Mouse (Mus musculus) gastrocnemius, adult 8-10 months (tissue): ENCODE measurements around the gene Rassf5. TPM values are rescaled to one million over a fixed set of nuclear protein-coding genes. Genes with fewer than 3 reads are reported as not detected.

Source experiments
- DNase-seq, 2 experiments: peaks; one replicate each; pipeline ENCODE4 v3.0.0; 2022; ENCODE audit warnings: low spot score in 2 of 2
- total RNA-seq, 4 experiments: library from RNA; stranded (reverse); gene quantifications; 2 replicates each; pipeline ENCODE4 v1.2.4; 2022

The Rassf5 gene
- total RNA-seq = 1 to 10 TPM in 1 of 4 experiments, under 1 TPM in 2, not detected in 1; 0.35 to 1.1 (median 0.39) TPM

DNA sequence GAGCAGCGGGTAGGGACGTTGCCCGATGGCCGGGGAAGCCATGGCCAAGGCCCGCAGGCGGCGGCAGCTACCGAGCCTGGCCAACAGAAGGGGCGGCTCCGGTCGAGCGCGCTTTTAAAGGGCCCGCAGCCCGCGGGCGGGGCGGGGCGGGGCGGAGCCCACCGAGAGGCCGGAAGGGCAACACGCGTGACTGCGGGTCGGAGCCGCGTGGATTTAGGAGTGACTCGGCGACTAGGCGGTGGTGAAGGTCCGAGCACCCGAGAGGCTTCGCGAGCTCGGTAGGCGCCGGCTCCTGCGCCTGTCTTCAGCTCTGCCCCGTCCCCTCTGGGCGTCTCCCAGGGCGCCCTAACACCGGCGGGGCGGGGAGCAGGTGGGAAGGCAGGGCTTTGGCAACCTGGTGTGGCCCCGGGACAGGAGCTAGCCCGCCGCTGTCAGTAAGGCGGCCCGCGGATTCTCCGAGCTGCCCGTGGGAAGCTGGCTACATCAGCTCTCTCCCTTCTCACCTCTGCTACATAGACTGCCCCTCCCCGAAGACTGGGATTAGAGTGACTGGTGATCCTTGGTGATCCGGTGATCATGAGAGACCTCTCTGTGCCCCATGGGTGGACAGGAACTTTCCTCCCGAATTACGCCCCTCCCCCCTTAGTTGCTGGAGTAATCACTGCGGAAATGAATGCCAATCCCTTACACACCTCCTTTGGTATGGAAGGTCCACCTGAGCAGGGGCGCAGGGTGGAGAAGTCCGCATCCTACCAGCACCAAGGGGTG, at the start of gene Rassf5:
Gene Rassf5 (minus strand): TSS at position 170 of the 768 bp plus-strand sequence.
- peak; percentile 56 to 62 for DNase-seq

DNA sequence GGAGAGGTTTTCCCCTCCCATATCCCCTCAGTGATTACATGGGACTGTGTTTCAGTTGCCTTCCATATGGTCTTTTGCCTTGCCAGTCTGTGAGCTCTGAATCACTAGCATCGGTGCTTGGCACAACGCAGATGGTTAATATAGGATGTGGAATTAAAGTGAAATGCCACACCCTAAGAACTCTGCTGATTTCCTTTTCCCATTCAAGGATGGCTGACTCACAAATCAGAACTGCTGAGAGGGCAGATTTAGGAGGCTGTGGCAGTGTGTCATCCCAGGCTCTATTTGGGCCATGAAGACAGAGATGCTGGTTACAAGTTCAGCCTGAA, 48.8 kb upstream of the Rassf5 start:
- no peak for DNase-seq

- no peak for DNase-seq
These were observed 48.3 kb upstream of the Rassf5 start for GRCm38 (mm10) chr1:131293221-131293921.

DNA sequence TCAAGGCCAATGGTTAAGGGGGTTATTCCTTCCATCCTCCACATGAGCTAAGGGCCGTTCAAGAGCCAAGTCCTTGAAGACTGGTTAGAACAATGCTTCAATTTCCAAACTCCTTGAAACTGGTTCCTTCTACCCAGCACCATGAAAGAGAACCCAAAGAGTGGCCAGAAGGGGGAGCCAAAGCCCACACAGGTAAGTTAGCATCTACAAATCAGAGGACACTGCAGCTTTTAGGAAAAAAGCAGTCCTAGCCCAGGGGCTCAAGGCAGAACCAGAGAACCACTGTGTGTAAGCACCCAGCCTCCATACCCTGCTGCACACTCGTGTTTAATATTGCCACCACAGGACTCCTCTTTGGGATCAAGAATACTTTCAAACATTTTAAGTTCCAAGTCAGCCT, 45.6 kb upstream of the Rassf5 start:
- peak; percentile 39 to 42 for DNase-seq

DNA sequence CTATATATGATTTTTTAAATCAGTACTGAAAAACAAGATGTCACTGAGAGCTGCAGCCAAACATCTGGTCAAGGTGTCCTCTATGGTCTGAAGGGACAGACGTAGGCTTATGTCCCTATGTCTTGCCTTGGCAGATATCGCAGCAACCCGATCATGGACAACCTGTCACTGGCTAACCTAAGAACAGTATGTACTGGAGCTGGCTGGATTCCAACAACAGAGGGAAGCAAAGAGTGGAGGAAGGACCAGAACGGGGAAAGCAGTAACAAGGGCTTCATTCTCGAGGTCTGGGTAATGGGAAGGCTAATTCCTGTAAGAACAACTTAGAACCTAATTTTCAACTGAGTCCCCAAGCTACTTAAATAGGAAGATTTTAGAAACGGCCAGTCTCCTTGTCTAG, 43.9 kb upstream of the Rassf5 start:
- DNase-seq = no peak

GRCm38 (mm10) chr1:131287267-131287666, 42.2 kb upstream of the Rassf5 start:
- DNase-seq = no peak

GRCm38 (mm10) chr1:131286803-131287202, 41.7 kb upstream of the Rassf5 start:
- DNase-seq = no peak

- DNase-seq = no peak
These were observed 39.6 kb upstream of the Rassf5 start for GRCm38 (mm10) chr1:131284616-131285015.

DNA sequence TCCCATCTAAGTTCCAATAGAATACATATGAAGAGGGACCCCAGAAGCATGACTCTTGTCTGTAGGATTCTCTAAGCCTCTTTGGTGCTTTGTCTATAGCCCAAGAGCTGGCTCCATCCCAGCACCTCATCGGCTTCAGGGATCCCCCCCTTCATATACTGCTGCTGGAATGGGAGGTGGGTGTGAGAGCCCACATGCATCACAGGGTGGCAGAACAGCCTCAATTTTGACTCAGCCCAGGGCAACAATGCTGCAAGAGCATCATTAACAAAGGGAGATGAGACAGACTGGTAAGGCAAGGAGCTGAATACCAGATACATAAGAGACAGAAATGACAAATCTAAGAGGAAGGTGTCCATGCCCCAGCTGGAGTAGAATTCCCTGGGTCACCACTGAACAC, 39.1 kb upstream of the Rassf5 start:
- DNase-seq = no peak

DNA sequence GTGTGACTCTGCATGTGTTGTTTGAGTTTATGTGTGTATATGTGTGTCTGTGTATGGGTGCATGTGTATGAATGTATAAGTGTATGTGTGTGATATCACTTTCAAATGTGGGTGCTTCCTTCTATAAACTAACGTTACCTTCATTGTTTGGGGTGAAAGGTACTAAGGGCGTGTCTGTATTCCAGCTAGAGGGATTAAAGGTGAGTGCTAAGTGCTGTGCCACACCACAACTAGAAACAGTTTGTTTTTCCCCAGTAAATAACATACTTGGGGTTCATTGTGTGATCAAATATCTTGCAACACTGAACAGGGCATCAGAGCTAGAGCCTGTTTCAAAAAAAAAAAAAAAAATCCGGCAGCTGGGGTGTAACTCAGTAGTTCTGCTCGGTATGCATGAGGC, 36.7 kb upstream of the Rassf5 start:
- DNase-seq = no peak

DNA sequence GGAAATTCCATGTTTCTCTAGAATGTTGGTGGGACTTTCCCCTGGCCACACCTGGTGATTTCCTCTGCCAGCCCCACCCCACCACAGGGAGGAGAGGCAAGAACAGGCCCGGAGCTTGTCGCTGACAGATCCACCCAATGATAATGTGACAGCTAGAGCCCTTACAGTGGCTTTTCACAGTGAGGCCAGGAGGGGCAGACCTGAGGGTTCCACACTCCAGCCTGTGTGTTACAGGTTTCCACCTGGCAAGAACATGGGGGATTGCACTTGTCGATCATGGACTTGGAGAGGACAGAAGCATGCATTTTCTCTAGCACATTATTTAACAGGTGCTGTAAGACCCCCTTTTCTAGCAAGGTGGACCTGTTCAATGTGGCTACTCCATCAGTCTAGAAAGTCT, 35.2 kb upstream of the Rassf5 start:
- no peak for DNase-seq

DNA sequence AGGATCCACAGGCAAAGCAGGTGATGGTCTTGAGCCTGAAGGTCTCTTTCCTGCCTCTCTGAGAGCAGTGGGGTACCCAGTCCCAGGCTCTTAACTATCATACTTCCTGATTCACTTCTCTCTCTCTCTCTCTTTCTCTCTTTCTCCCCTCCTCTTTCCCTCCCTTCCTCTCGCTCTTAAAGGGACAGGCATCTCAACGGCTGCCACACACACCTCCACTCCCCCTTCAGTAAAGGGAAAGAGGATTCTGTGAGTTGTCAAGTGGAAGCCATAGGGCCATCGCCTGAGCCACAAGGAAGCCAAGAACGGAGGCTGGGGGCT, 34.4 kb upstream of the Rassf5 start, which contains the start of gene Ikbke:
Gene Ikbke (minus strand): TSS at position 151 of the 321 bp plus-strand sequence.
- DNase-seq = no peak

- no peak for DNase-seq
These were observed 33.8 kb upstream of the Rassf5 start for GRCm38 (mm10) chr1:131278606-131279455.

GRCm38 (mm10) chr1:131276831-131277230, 31.8 kb upstream of the Rassf5 start:
- no peak for DNase-seq

GRCm38 (mm10) chr1:131275577-131275976, 30.5 kb upstream of the Rassf5 start:
- DNase-seq = no peak

- no peak for DNase-seq
These were observed 29.9 kb upstream of the Rassf5 start for GRCm38 (mm10) chr1:131274725-131275539.

GRCm38 (mm10) chr1:131269797-131270578, 24.9 kb upstream of the Rassf5 start:
- peak; percentile 31 to 38 for DNase-seq

DNA sequence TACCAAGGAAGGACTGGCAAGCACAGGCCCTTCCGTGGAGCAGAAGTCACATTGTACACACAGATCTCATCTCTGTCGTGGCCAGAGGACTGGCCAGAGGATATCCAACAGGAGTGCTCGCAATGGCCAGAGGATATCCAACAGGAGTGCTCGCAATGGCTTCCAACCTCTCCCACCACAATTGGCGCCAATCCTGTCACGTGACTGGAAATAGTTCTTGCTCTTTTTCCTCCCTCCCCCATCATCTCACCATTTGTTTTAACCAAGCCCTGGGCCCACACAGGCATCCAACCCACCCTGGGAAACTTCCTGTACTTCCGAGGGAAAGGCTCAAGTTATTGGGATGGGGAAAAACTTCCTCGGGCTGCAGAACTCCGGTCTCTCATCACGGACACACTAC, 23.7 kb upstream of the Rassf5 start:
- DNase-seq = no peak

DNA sequence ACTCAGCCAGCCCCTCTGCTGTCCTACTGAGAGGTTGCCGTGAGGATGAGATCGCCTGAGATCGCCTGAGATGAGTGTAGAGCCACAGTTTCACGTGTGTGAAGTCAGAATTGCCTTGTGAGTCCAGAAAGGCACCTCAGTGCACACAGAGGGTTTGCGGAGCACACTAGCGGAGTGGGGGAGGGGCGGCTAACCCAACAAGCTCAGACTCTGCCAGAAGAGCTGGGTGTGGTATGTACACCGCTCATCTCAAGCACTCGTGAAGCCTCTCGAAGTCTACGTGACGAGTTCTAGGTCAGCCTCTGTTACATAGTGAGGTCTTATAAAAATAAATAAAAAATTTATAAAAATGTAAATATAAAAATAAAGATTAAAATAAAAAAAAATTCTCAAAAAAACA, 18.8 kb upstream of the Rassf5 start:
- DNase-seq = no peak

DNA sequence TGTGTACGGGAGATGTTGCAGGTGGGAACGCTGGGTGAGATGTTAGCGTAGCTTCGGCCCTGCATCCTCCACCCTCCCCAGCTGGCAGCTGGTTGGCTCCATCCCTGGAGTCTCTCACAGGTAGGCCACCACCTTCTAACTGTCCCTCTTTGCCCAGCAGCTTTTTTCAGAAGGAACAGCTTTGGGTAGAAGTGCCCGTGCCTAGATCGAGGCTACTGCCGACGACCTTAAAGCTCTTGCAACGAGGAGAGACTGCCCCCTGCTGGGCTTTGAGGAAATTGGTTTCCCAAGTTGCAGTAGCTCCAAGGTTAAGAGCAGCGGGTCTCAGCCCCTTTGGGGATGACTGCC, 15.2 kb upstream of the Rassf5 start:
- peak in 1 of 2 experiments; percentile 32 for DNase-seq
